Mouse (Mus musculus) neutrophil, adult 83 days (primary cell): ENCODE data around the gene Nudt4. TPM values are rescaled to one million over a fixed set of nuclear protein-coding genes. Genes with fewer than 3 reads are reported as not detected.

Experiments used
- total RNA-seq, 2 experiments: library from RNA; stranded (reverse); gene quantifications; one replicate each; pipeline ENCODE4 v1.2.4; 2023

Nudt4 gene
- total RNA-seq: 100 to 1,000 TPM; 196 to 210 TPM

GRCm38 (mm10) chr10:95563851-95564845 lies at the start of gene Nudt4:
Gene Nudt4 (minus strand): TSS chr10:95564146.

GRCm38 (mm10) chr10:95514656-95515292 lies 49.2 kb downstream of the Nudt4 start, which contains the start of gene Ube2n:
Gene Ube2n (plus strand): TSS chr10:95515145.

GRCm38 (mm10) chr10:95501463-95502081 lies 62.4 kb downstream of the Nudt4 start, which contains the start of gene Mrpl42:
Gene Mrpl42 (minus strand): TSS chr10:95501940.

Other genes with a start within 250 kb of the Nudt4 start
- 1 to 10 TPM; 8.1 to 8.3 TPM for gene Cradd, start 240.0 kb downstream of the Nudt4 start, total RNA-seq
- gene Socs2, start 147.0 kb downstream of the Nudt4 start, total RNA-seq: 1 to 10 TPM in 1 of 2 experiments, under 1 TPM in 1; 0.53 to 1.5 TPM
- 10 to 100 TPM; 33.8 to 39.9 TPM for gene Mrpl42, start 62.2 kb downstream of the Nudt4 start, total RNA-seq
- gene Ube2n, start 49.0 kb downstream of the Nudt4 start, total RNA-seq: 10 to 100 TPM; 66.7 to 74.8 TPM
- not detected for gene Anapc15-ps, start 109.3 kb upstream of the Nudt4 start, total RNA-seq